Mouse (Mus musculus) kidney, embryonic 14.5 days (tissue): ENCODE measurements at regions not wholly inside any gene's neighbourhood (a gene's known extent, or its start where the extent isn't known, plus 50 kb on each side); places are given as distances from the start of the nearest gene placed in this dataset.

Experiments
- ATAC-seq: fragments of 200-750 bp; cut with Nextera tagmentation; 2 replicates; pipeline ENCODE4 v1.8.0; 2017; ENCODE audit warnings: moderate number of reproducible peaks, mild to moderate bottlenecking, moderate TSS enrichment, moderate library complexity; ENCODE audit not compliant: low FRiP score, low TSS enrichment
- H3K27ac ChIP-seq: fragments of 300-500 bp; sonication (generic); 2 replicates; pipeline ENCODE4 v1.5.1; 2014; ENCODE audit warnings: low read depth, mild to moderate bottlenecking, low read length, moderate library complexity, mixed read lengths
- H3K27me3 ChIP-seq: fragments of 300-500 bp; sonication (generic); 2 replicates; pipeline ENCODE4 v1.6.1; 2014; ENCODE audit warnings: mild to moderate bottlenecking, low read length; ENCODE audit not compliant: control insufficient read depth, insufficient read depth
- H3K36me3 ChIP-seq: fragments of 300-500 bp; sonication (generic); 2 replicates; pipeline ENCODE4 v1.6.1; 2014; ENCODE audit warnings: low read length, mixed read lengths; ENCODE audit not compliant: control insufficient read depth, insufficient read depth
- H3K4me1 ChIP-seq: fragments of 300-500 bp; sonication (generic); 2 replicates; pipeline ENCODE4 v1.6.1; 2014; ENCODE audit warnings: low read length, mixed read lengths; ENCODE audit not compliant: control insufficient read depth, insufficient read depth
- H3K4me2 ChIP-seq: fragments of 300-500 bp; sonication (generic); replicated peaks from 2 replicates; pipeline ENCODE4 v1.6.1; 2014; ENCODE audit warnings: low read depth, mild to moderate bottlenecking, low read length
- H3K4me3 ChIP-seq: fragments of 300-500 bp; sonication (generic); 2 replicates; pipeline ENCODE4 v1.5.1; 2014; ENCODE audit warnings: mild to moderate bottlenecking, low read length
- H3K9ac ChIP-seq: fragments of 300-500 bp; sonication (generic); 2 replicates; pipeline ENCODE4 v1.6.1; 2014; ENCODE audit warnings: low read depth, mild to moderate bottlenecking, low read length, moderate library complexity
- H3K9me3 ChIP-seq: fragments of 300-500 bp; sonication (generic); 2 replicates; pipeline ENCODE4 v1.6.1; 2016; ENCODE audit warnings: low read length; ENCODE audit not compliant: control insufficient read depth
- WGBS: fragments of 180-500 bp; shearing (Covaris S2); extraction: QIAGEN DNeasy Blood & Tissue Kit; methylation state at CpG from one replicate; pipeline ENCODE4 v1.1.7; 2014; 5-methylcytosine and 5-hydroxymethylcytosine counted together

DNA sequence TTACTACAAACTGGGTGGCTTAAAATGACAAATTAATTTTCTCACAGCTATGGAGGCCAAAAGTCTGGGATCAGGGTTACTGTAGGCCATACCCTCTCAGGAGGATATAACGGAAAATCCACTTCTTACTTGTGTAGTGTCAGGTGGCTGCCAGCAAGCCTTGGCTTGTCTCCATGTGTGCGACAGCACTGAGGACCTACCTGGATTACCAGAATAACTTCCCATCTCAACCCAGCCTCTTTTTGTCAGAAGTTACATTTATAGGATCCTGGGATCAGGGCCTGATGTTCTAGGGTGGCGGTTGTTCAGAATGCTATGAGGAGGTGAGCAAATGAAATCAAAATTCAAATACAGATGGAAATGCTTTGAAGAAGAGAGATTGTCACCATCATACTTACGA lies 197.1 kb downstream of the Gm13691 start:
- Histone ChIP-seq H3K4me2 (no peak overlapping the region), H3K27ac (no peak overlapping the region), H3K27me3 (no peaks in the 10 kb centered on the region), H3K9ac (no peak overlapping the region), H3K4me3 (no peak overlapping the region), H3K4me1 (peaks cover 5% of the 10 kb centered on the region; the same call in 1 of the 2 replicates), H3K9me3 (no peaks in the 10 kb centered on the region), H3K36me3 (no peaks in the 10 kb centered on the region)
- no peak for ATAC-seq
- 91% methylated on average over 4 of the region's 4 CpGs for WGBS

GRCm38 (mm10) chr2:84189302-84189701 lies 198.9 kb downstream of the Gm13691 start:
- no peak for ATAC-seq
- H3K4me3 ChIP-seq: no peak overlapping the region
- WGBS: 91% methylated on average over 3 of the region's 3 CpGs

GRCm38 (mm10) chr2:84217116-84217515 lies 208.1 kb downstream of the Calcrl start:
- Histone ChIP-seq H3K4me3 (no peak overlapping the region), H3K9me3 (no peaks in the 10 kb centered on the region), H3K36me3 (no peaks in the 10 kb centered on the region), H3K27ac (no peak overlapping the region), H3K4me2 (no peak overlapping the region), H3K27me3 (no peaks in the 10 kb centered on the region), H3K4me1 (no peaks in the 10 kb centered on the region), H3K9ac (no peak overlapping the region)
- 73% methylated on average over 1 of the region's 1 CpGs for WGBS
- ATAC-seq: no peak

More at GRCm38 (mm10) chr2:84189302-84189701, 198.9 kb downstream of the Gm13691 start:
- Histone ChIP-seq H3K4me2 (no peak overlapping the region), H3K36me3 (no peaks in the 10 kb centered on the region), H3K27me3 (no peaks in the 10 kb centered on the region), H3K9ac (no peak overlapping the region), H3K9me3 (no peaks in the 10 kb centered on the region), H3K27ac (no peak overlapping the region), H3K4me1 (peaks cover 5% of the 10 kb centered on the region; the same call in 1 of the 2 replicates)

- Histone ChIP-seq H3K4me2 (no peak overlapping the region), H3K9ac (no peak overlapping the region), H3K4me3 (no peak overlapping the region), H3K27me3 (no peaks in the 10 kb centered on the region), H3K9me3 (no peaks in the 10 kb centered on the region), H3K4me1 (no peaks in the 10 kb centered on the region), H3K27ac (no peak overlapping the region), H3K36me3 (no peaks in the 10 kb centered on the region)
- WGBS: 98% methylated on average over 1 of the region's 1 CpGs
- no peak for ATAC-seq
These were observed 203.2 kb downstream of the Calcrl start for GRCm38 (mm10) chr2:84222049-84222448.

DNA sequence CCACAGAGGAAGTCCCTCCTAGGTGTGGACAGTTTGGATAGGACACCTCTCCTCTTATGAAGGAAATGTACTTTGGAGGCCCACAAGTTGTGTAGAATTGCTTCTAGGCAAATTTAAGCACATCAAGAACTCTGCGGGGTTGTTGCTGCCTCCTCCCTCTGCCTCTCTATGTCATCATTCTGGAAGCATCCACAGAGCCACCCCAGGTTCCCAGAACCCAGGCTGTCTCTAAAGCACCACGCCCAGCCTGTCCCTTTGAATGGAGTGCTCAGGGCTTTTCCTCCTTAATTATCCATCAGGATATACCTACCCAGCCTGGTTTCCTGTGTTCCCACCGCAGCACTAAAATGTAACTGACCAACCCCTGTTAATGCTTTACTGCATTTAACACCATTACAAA lies 195.4 kb downstream of the Calcrl start:
- Histone ChIP-seq H3K27ac (no peak overlapping the region), H3K4me3 (no peak overlapping the region), H3K4me1 (no peaks in the 10 kb centered on the region), H3K27me3 (no peaks in the 10 kb centered on the region), H3K9me3 (no peaks in the 10 kb centered on the region), H3K9ac (no peak overlapping the region), H3K4me2 (no peak overlapping the region), H3K36me3 (no peaks in the 10 kb centered on the region)
- ATAC-seq: no peak
- 63% methylated on average over 3 of the region's 3 CpGs for WGBS

DNA sequence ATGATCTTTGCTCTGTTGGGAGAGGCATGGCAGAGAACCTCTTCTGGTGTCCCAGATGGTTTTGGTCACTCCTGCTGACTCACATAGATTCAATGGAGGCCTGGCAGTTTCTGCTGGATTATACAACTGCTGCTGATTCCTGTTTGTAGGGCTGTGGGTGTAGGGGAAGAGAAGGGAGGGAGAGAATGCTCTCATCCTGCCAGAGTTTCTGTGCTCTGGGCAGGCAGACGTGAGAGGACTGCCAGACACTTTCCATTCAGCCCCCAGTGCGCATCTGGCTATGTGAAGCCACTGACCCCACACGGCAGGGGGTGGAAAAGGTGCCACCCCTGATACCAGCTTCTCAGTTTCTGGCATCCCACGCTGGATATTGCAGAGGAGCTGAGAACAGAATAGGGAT lies 189.6 kb downstream of the Calcrl start:
- no peak overlapping the region for H3K4me3 ChIP-seq
- no peaks in the 10 kb centered on the region for H3K9me3 ChIP-seq
- H3K4me2 ChIP-seq: no peak overlapping the region
- H3K36me3 ChIP-seq: no peaks in the 10 kb centered on the region
- H3K4me1 ChIP-seq: no peaks in the 10 kb centered on the region
- no peaks in the 10 kb centered on the region for H3K27me3 ChIP-seq
- no peak for ATAC-seq
- WGBS: 80% methylated on average over 4 of the region's 4 CpGs
- no peak overlapping the region for H3K9ac ChIP-seq
- H3K27ac ChIP-seq: no peak overlapping the region

- Histone ChIP-seq H3K9ac (no peak overlapping the region), H3K4me3 (no peak overlapping the region), H3K27ac (no peak overlapping the region), H3K4me2 (no peak overlapping the region), H3K27me3 (no peaks in the 10 kb centered on the region), H3K9me3 (no peaks in the 10 kb centered on the region), H3K36me3 (no peaks in the 10 kb centered on the region), H3K4me1 (no peaks in the 10 kb centered on the region)
- WGBS: 77% methylated on average over 4 of the region's 4 CpGs
- ATAC-seq: no peak
These were observed 184.0 kb downstream of the Calcrl start for GRCm38 (mm10) chr2:84241244-84241643.

- Histone ChIP-seq H3K9ac (no peak overlapping the region), H3K36me3 (no peaks in the 10 kb centered on the region), H3K4me2 (no peak overlapping the region), H3K4me3 (no peak overlapping the region), H3K27ac (no peak overlapping the region), H3K9me3 (no peaks in the 10 kb centered on the region), H3K4me1 (no peaks in the 10 kb centered on the region), H3K27me3 (no peaks in the 10 kb centered on the region)
- WGBS: 22% methylated on average over 1 of the region's 1 CpGs
- no peak for ATAC-seq
These were observed 183.2 kb downstream of the Calcrl start for GRCm38 (mm10) chr2:84241986-84242385.

- no peak overlapping the region for H3K4me2 ChIP-seq
- H3K9ac ChIP-seq: no peak overlapping the region
- H3K36me3 ChIP-seq: no peaks in the 10 kb centered on the region
- no peak for ATAC-seq
- H3K4me3 ChIP-seq: no peak overlapping the region
- H3K27ac ChIP-seq: no peak overlapping the region
- H3K27me3 ChIP-seq: no peaks in the 10 kb centered on the region
- WGBS: 74% methylated on average over 2 of the region's 2 CpGs
- H3K4me1 ChIP-seq: no peaks in the 10 kb centered on the region
- no peaks in the 10 kb centered on the region for H3K9me3 ChIP-seq
These were observed 179.3 kb downstream of the Calcrl start for GRCm38 (mm10) chr2:84245900-84246299.

GRCm38 (mm10) chr2:84246562-84246961 lies 178.6 kb downstream of the Calcrl start:
- no peak for ATAC-seq
- WGBS: 38% methylated on average over 2 of the region's 2 CpGs

More at GRCm38 (mm10) chr2:84246562-84246961, 178.6 kb downstream of the Calcrl start:
- Histone ChIP-seq H3K36me3 (no peaks in the 10 kb centered on the region), H3K27ac (no peak overlapping the region), H3K4me2 (no peak overlapping the region), H3K9me3 (no peaks in the 10 kb centered on the region), H3K9ac (no peak overlapping the region), H3K27me3 (no peaks in the 10 kb centered on the region), H3K4me1 (no peaks in the 10 kb centered on the region), H3K4me3 (no peak overlapping the region)
